Mouse (Mus musculus): ENCODE results near the gene Cnot3. TPM values are rescaled to one million over a fixed set of nuclear protein-coding genes. Genes with fewer than 3 reads are reported as not detected.

The Cnot3 gene
- polyA plus RNA-seq, 1 experiment from 2014 or later: 55.3 TPM

GRCm38 (mm10) chr7:3658578-3658977, 13.5 kb downstream of the Cnot3 start:
- Histone ChIP-seq H3K9ac (no peak overlapping the region), H3K27ac (no peak overlapping the region), H3K27me3 (no peaks in the 10 kb centered on the region), H3K4me2 (no peak overlapping the region), H3K9me3 (replicated peaks) (no peaks in the 10 kb centered on the region), H3K4me1 (peaks cover 6% of the 10 kb centered on the region), H3K36me3 (ENCODE audit: poor library complexity, severe bottlenecking) (peaks cover 97% of the 10 kb centered on the region), H3K4me3 (no peak overlapping the region)
- no peak for ATAC-seq
- 93% methylated on average over 14 of the region's 14 CpGs for whole genome bisulfite sequencing

GRCm38 (mm10) chr7:3664524-3665214, 19.6 kb downstream of the Cnot3 start:
- Histone ChIP-seq H3K9ac (peak overlapping the region; percentile 74), H3K36me3 (ENCODE audit: poor library complexity, severe bottlenecking) (peaks cover 38% of the 10 kb centered on the region), H3K4me1 (peaks cover 23% of the 10 kb centered on the region), H3K27ac (peak overlapping the region; percentile 55), H3K4me3 (peak overlapping the region; percentile 61), H3K9me3 (replicated peaks) (no peaks in the 10 kb centered on the region), H3K4me2 (peak overlapping the region; percentile 66), H3K27me3 (no peaks in the 10 kb centered on the region)
- ATAC-seq: peak; percentile 7
- 31% methylated on average over 15 of the region's 15 CpGs for WGBS

DNA sequence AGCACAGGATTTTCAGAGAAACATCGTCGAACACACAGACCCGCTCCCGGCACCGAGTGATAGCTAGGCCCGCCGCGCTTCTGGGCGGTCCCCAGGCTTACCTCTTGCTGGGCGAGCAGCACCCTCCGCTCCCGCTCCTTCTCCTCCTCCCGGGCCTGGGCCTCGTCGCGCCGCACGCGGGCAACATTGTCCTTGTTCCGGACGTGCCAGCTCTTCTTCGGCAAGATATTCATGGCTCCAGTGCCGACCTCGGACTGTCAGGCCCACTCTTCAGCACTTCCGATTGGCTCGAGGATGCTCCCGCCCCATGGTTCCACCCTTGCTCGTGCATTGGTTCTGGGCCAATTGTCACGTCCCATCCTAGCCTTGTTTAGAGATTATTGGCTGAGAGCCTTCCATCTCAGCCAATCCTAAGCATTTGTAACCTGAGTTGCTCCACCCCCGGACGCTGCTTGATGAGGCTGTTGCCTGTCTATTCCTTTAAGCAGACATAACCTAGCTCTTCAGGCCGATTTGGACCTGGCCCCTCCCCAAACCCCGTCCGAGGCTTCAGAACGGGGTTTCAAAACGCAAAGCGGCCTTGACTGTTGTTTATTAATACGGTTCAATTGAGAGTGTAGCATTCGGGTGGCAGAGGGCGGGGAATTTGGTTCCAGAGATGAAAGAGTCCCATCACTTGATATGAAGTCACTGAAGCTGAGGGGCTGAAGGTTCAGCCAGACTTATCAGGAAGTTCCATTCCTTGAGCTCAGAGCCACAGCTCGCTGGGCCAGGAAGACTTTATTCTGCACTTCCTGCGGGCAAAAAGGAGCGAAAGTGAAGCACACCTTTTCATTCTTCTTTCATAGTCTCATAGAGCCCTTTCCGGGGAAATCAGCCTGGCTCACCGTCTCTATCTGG, 20.4 kb downstream of the Cnot3 start, which contains the start of gene Leng1:
Gene Leng1 (minus strand): TSS at position 626 of the 900 bp plus-strand sequence.
- WGBS: 4% methylated on average over 45 of the region's 45 CpGs
- peak within 1 kb of the TSS; percentile 66 for H3K4me2 ChIP-seq
- H3K27ac ChIP-seq: peak within 1 kb of the TSS; percentile 64
- peak within 1 kb of the TSS; percentile 61 for H3K4me3 ChIP-seq
- peak; percentile 99 for ATAC-seq
- no peaks in the 10 kb centered on the region for H3K27me3 ChIP-seq
- H3K36me3 ChIP-seq (ENCODE audit: poor library complexity, severe bottlenecking): peaks cover 30% of the 10 kb centered on the region
- H3K9me3 ChIP-seq (replicated peaks): no peaks in the 10 kb centered on the region
- H3K4me1 ChIP-seq: peaks cover 23% of the 10 kb centered on the region
- peak within 1 kb of the TSS; percentile 74 for H3K9ac ChIP-seq

GRCm38 (mm10) chr7:3666921-3667391, 21.9 kb downstream of the Cnot3 start:
- no peak overlapping the region for H3K9ac ChIP-seq
- H3K27ac ChIP-seq: no peak overlapping the region
- no peak overlapping the region for H3K4me2 ChIP-seq
- H3K27me3 ChIP-seq: no peaks in the 10 kb centered on the region
- H3K36me3 ChIP-seq (ENCODE audit: poor library complexity, severe bottlenecking): peaks cover 17% of the 10 kb centered on the region
- no peaks in the 10 kb centered on the region for H3K9me3 ChIP-seq (replicated peaks)
- H3K4me1 ChIP-seq: peaks cover 23% of the 10 kb centered on the region
- ATAC-seq: no peak
- WGBS: 16% methylated on average over 14 of the region's 14 CpGs
- H3K4me3 ChIP-seq: no peak overlapping the region

DNA sequence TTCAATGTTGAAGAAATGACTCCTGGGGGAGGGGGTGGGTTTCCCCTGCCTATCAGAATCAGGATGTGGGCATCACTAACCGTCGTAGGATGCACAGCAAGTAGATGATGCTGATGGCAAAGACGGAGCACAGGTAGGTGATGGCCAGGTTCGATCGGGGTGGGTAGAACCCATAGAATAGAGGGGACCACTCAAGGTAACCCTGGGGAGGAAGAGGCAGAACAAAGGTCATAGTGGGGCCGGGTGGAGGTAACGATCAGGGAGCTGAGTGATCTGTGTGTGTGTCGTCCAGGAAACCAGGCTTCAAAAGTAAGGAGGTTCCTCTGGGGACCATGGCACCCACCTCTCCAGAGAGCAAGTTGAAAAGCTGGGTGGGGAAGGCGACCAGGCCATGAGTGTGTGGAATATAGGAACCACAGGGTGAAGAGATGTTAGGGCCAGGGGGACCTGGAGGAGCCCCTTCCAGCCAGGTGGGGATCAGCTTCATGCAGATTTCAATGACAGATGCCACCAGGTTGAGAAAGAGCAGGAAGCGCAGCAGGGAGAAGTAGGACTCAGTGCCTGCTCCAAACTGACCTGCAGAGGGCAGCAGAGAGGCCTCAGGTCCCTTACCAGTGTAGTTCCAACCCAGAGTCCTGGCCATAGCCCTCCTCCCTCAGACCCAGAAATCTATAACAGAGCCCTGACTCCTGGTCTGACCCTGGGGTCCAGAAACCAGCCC, 29.6 kb downstream of the Cnot3 start:
- WGBS: 72% methylated on average over 10 of the region's 10 CpGs
- H3K36me3 ChIP-seq (ENCODE audit: poor library complexity, severe bottlenecking): peaks cover 5% of the 10 kb centered on the region; the same call in 1 of the 2 replicates
- H3K27me3 ChIP-seq: no peaks in the 10 kb centered on the region
- H3K27ac ChIP-seq: no peak overlapping the region
- H3K9ac ChIP-seq: no peak overlapping the region
- peak; percentile 90 for ATAC-seq
- no peaks in the 10 kb centered on the region for H3K4me1 ChIP-seq
- no peaks in the 10 kb centered on the region for H3K9me3 ChIP-seq (replicated peaks)
- no peak overlapping the region for H3K4me2 ChIP-seq
- H3K4me3 ChIP-seq: no peak overlapping the region

DNA sequence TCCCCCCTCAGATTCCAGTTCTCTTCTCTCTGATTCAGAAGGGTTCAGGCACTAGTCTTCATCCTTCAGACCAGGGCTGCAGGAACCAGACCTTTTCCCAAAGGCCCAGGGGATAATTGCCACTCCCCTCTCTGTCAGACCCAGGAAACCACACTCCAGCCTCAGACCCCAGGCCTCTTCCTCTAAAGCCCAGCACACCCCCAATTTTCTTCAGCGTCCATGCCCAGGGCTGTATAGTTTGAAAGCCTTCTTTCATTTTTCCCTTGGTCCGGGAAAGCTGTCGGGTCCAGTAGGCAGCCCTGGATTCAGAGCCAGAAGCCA, 30.1 kb downstream of the Cnot3 start:
- WGBS: 81% methylated on average over 3 of the region's 3 CpGs
- no peak overlapping the region for H3K27ac ChIP-seq
- peaks cover 6% of the 10 kb centered on the region; the same call in 1 of the 2 replicates for H3K36me3 ChIP-seq (ENCODE audit: poor library complexity, severe bottlenecking)
- no peak overlapping the region for H3K9ac ChIP-seq
- H3K27me3 ChIP-seq: no peaks in the 10 kb centered on the region
- ATAC-seq: no peak
- no peaks in the 10 kb centered on the region for H3K4me1 ChIP-seq
- no peaks in the 10 kb centered on the region for H3K9me3 ChIP-seq (replicated peaks)
- no peak overlapping the region for H3K4me3 ChIP-seq
- H3K4me2 ChIP-seq: no peak overlapping the region

GRCm38 (mm10) chr7:3676371-3676770, 31.3 kb downstream of the Cnot3 start:
- H3K36me3 ChIP-seq (ENCODE audit: poor library complexity, severe bottlenecking): peaks cover 10% of the 10 kb centered on the region; the same call in 1 of the 2 replicates
- no peaks in the 10 kb centered on the region for H3K9me3 ChIP-seq (replicated peaks)
- ATAC-seq: no peak
- H3K27me3 ChIP-seq: no peaks in the 10 kb centered on the region
- H3K27ac ChIP-seq: no peak overlapping the region
- WGBS: 86% methylated on average over 12 of the region's 12 CpGs
- no peak overlapping the region for H3K9ac ChIP-seq
- no peak overlapping the region for H3K4me2 ChIP-seq
- H3K4me3 ChIP-seq: no peak overlapping the region
- H3K4me1 ChIP-seq: no peaks in the 10 kb centered on the region

- Histone ChIP-seq H3K4me1 (no peaks in the 10 kb centered on the region), H3K27me3 (no peaks in the 10 kb centered on the region), H3K36me3 (ENCODE audit: poor library complexity, severe bottlenecking) (peaks cover 13% of the 10 kb centered on the region; the same call in 1 of the 2 replicates), H3K9me3 (replicated peaks) (no peaks in the 10 kb centered on the region), H3K4me2 (no peak within 1 kb of the TSS), H3K4me3 (no peak within 1 kb of the TSS), H3K27ac (no peak within 1 kb of the TSS), H3K9ac (no peak within 1 kb of the TSS)
- ATAC-seq: no peak
- WGBS: 45% methylated on average over 9 of the region's 9 CpGs
These were observed 32.3 kb downstream of the Cnot3 start, which contains the start of gene Tmc4 for GRCm38 (mm10) chr7:3677342-3677741. Gene Tmc4 (minus strand): TSS chr7:3677553.

DNA sequence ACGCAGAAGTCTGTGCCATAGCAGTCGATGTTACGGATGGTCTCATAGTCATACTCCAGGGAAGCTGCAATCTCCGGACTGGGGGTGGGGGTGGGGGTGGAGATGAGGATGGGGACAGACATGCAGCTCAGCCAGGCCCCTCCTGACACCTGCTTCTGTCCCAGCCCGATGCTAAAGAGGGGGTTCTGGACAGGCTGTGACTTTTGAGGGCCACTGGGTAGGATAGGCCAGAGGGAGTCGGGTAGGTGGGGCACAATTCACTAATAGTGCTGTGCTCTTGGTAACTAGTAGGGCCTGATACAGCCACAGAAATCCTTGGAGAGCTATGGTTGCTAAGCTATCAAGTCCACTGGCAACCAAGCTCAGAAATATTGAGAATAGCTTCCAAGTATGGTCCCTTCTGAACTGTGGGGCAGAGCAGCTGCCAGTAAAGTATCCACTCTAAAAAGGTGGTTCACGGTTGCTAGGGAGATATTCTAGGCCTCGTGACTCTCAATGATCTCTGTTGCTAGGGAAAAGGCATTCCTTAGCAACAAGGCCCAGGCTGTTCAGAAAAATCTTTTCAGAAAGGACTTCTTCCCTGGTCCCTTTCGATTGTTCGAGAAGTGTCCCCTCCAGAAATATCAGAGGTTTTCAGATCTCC, 39.0 kb downstream of the Cnot3 start:
- no peaks in the 10 kb centered on the region for H3K27me3 ChIP-seq
- ATAC-seq: peak; percentile 69
- WGBS: 58% methylated on average over 10 of the region's 10 CpGs
- H3K4me1 ChIP-seq: peaks cover 8% of the 10 kb centered on the region
- H3K27ac ChIP-seq: peak overlapping the region; percentile 75
- H3K4me3 ChIP-seq: no peak overlapping the region
- peaks cover 44% of the 10 kb centered on the region for H3K36me3 ChIP-seq (ENCODE audit: poor library complexity, severe bottlenecking)
- no peaks in the 10 kb centered on the region for H3K9me3 ChIP-seq (replicated peaks)
- H3K4me2 ChIP-seq: no peak overlapping the region
- no peak overlapping the region for H3K9ac ChIP-seq

DNA sequence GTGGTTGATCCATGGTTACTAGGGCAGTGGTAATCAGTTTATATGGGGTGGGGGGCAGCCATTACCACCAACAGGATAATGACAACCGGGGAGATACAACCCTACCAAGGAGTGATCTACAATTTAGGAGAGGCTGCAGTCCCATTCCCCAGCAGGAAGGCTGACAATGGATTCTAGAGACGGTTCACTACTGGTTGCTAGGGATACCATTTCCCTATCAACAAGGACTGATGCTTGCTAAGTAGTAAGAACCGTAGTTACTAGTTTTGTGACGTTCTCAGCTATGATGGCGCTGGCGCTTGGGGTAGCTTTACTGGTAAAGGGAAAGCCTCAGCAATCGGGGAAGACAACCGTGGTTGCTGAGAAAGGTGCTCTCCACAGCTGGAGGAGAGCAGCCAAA, 39.6 kb downstream of the Cnot3 start:
- peak overlapping the region; percentile 75 for H3K27ac ChIP-seq
- no peak overlapping the region for H3K4me2 ChIP-seq
- peaks cover 44% of the 10 kb centered on the region for H3K36me3 ChIP-seq (ENCODE audit: poor library complexity, severe bottlenecking)
- no peaks in the 10 kb centered on the region for H3K27me3 ChIP-seq
- WGBS: 78% methylated on average over 8 of the region's 8 CpGs
- H3K9me3 ChIP-seq (replicated peaks): no peaks in the 10 kb centered on the region
- no peak overlapping the region for H3K9ac ChIP-seq
- H3K4me3 ChIP-seq: no peak overlapping the region
- H3K4me1 ChIP-seq: peaks cover 8% of the 10 kb centered on the region
- peak; percentile 15; the same call in 1 of the 2 replicates for ATAC-seq

DNA sequence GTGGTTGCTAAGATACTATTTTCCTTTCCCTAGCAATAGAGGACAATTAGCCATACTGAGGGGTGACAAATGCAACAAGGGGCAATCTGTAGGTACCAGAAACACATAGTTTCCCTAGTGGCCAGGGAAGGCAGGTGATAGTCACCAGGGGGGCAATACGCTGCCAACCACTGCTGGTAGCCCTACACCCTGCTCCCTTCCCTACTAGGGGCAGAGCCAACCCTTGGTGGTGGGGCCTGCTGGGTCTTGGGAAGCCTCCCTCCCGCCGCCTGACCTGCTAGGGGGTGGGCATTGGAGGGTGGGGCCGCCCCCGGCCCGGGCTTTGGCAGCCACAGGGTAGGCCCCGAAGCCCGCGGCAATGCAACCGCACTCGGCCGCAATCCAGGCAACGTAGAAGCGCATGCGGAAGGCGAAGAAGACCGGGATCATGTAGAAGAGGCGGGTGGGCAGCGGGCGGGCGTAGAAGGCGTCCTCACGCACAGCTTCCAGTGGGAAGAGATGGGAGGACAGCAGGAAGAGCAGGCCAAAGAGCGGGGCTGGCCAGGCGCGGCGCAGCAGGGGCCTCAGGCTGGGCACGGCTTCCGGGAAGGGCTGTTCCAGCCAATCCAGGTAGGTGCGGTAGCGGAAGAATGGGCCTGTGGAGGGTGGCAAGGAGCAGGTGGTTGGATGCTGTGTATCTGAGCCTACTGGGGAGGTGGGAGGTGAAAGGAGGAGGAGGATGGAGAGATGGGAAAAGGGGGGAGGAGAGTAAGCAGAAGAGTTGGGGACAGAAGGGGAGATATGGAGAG, 40.5 kb downstream of the Cnot3 start:
- H3K9ac ChIP-seq: no peak overlapping the region
- H3K36me3 ChIP-seq (ENCODE audit: poor library complexity, severe bottlenecking): peaks cover 39% of the 10 kb centered on the region
- no peak overlapping the region for H3K4me2 ChIP-seq
- H3K9me3 ChIP-seq (replicated peaks): no peaks in the 10 kb centered on the region
- peak overlapping the region; percentile 75 for H3K27ac ChIP-seq
- no peak overlapping the region for H3K4me3 ChIP-seq
- H3K4me1 ChIP-seq: peaks cover 8% of the 10 kb centered on the region
- ATAC-seq: no peak
- 90% methylated on average over 31 of the region's 31 CpGs for WGBS
- H3K27me3 ChIP-seq: no peaks in the 10 kb centered on the region

Measured in forebrain, embryonic 13.5 days (tissue).